Mouse (Mus musculus): ENCODE data around the gene Sardh. TPM values are rescaled to one million over a fixed set of nuclear protein-coding genes. Genes with fewer than 3 reads are reported as not detected.

Sardh gene
- total RNA-seq, 2 experiments from 2014 or later, result 9.1 to 11.7 TPM

DNA sequence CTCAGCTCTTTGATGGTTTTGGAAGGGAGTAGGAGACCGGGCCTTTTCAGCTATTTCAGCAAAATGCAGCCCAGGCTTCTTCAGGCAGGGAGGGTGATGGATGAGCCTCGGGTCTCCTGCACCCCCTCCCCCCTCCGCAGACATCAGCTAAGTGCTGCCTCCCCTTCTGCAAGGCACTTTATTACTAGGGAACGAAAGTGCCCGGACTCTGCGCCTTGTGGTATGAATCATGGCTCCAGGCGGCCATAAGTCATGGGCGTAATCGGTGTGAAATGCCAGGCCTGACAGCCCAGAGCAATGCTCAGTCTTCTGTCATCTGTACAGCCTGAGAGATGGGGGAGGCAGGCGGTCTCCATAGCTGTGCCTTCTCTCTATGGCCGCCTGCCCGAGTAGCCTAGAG, 64.4 kb downstream of the Sardh start:
- intact Hi-C loops (cut with DNase I), result no loop called here
- DNase-seq (ENCODE audit: low spot score in 2 of 2), result no peak

DNA sequence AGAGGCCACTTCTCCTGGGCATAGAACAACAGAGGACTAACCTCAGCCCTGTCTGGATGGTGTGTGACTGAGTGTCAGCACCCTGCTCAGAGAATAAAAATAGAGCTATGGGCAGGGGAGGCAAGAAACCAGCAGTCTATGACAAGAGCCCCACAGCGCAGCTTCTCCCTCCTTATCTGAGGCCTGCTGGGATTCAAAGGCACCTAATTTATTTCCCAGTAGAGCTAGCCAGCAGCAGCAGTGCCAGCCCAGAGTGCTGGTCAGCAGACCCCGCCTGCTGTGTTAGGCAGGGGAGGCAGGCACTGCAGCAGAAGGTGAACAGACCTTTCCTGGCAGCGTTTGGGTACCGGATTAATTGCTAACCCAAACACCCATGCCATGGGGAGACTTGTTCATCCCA, 66.2 kb downstream of the Sardh start:
- intact Hi-C loops (cut with DNase I), result no loop called here
- DNase-seq (ENCODE audit: low spot score in 2 of 2), result no peak

DNA sequence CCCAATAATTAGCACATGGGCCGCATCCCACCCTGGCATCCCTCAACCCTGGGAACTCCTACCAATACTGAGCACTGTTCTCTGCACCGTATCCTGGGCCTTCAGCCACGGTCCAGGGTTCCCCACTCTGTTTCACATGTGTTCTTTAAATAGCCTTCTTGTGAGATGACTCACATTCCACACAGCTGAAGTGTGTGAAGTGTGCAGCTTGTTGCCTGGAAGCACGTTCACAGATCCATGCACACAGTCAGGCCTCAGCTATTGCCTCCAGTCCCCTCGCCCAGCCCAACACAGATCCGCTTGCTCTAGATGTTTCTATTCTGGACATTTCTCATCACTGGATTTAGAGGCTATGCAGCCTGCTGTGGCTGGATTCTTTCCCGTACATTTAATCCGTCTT, 69.0 kb downstream of the Sardh start:
- peak; percentile 34 to 80 for DNase-seq (ENCODE audit: low spot score in 2 of 2)
- intact Hi-C loops (cut with DNase I), result no loop called here

DNA sequence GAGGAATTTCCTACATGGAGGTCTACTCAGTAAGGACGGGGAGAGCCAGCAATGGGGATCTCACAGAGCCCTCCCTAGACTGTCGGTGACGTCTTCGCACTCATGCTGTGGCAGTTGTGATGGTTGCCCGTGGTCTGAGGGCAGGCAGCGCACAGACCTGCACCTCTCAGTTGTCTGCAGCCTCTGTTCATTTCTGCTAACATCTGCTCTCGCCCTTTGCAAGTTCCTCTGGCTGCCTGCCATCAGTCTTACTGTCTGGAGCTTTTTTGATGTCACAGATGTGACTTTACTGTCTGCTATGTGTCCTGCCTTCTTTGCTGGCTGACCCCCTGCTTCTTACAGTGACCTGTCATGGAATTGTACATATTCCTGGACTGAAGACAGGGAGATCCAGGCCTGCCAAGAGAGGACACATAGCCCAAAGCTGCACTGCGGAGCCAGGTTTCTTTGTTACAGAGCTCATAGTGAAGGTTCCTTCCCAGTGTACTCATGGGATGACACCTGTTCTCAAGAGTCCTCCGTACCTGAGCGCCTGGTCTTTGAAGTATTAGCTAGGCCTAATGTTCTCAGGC, 72.4 kb downstream of the Sardh start:
- DNase-seq (ENCODE audit: low spot score in 2 of 2), result peak; percentile 25 to 42
- intact Hi-C loops (cut with DNase I), result no loop called here

DNA sequence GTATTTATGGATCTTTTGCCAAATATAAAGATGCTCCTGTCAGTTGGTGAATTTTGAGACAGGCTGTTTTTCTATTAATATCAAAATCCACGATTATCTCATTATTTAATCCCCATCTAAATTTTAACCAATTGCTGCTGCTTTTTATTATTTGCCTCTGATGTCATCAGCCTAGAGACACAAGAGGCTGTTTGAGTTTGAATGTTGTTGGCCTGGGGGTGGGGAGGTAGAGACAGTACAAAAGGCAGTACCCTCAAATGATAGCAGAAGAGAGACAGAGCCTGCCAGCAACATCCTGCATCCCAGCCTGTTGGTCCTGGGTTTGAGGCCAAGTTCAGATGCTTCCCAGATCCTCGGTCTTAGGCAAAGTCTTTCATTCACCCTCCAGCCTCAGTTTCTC, 73.9 kb downstream of the Sardh start:
- DNase-seq (ENCODE audit: low spot score in 2 of 2), result no peak

DNA sequence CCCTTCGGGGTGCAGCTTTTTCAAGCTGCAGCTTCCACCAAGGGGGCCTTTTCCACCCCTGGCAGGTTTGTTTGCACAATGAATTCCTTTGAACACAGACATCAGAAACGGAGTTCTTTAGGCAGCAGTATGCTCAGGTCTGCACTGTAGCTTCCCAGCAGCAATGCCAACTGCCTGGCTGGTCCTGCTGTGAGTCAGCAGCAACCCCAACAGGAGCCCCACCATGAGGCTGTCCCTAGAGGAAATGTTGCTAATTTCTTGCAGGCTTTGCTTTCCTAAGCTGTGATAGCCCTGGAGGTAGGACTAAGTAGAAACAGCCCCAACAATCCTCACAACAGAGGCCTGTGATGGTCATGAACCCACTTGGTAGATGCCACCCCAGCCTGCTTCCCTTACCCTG, 81.1 kb downstream of the Sardh start:
- intact Hi-C loops (cut with DNase I), result no loop called here

More for the DNA sequence above, 73.9 kb downstream of the Sardh start:
- intact Hi-C loops (cut with DNase I), result no loop called here

DNA sequence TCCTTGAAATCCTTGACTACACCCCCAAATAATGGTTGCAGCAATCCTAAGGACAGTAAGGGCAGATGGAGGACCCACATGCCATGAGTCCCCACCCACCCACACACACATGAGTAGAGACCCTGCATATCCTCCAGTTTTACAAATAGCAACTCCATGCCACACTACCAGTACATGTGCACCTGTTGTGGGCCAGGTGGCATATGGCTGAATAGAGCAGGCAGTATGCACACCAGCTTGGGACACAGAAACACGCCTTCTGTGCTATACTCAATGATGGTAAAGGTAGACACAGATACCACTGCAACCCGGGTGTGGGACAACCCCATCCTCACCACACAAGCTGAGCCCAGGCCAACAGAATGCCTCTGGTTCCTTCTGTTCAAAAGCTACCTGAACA, 82.1 kb downstream of the Sardh start:
- peak in 1 of 2 experiments; percentile 30 for DNase-seq (ENCODE audit: low spot score in 2 of 2)
- intact Hi-C loops (cut with DNase I), result no loop called here

More for the DNA sequence above, 81.1 kb downstream of the Sardh start:
- peak; percentile 14 to 70 for DNase-seq (ENCODE audit: low spot score in 2 of 2)

DNA sequence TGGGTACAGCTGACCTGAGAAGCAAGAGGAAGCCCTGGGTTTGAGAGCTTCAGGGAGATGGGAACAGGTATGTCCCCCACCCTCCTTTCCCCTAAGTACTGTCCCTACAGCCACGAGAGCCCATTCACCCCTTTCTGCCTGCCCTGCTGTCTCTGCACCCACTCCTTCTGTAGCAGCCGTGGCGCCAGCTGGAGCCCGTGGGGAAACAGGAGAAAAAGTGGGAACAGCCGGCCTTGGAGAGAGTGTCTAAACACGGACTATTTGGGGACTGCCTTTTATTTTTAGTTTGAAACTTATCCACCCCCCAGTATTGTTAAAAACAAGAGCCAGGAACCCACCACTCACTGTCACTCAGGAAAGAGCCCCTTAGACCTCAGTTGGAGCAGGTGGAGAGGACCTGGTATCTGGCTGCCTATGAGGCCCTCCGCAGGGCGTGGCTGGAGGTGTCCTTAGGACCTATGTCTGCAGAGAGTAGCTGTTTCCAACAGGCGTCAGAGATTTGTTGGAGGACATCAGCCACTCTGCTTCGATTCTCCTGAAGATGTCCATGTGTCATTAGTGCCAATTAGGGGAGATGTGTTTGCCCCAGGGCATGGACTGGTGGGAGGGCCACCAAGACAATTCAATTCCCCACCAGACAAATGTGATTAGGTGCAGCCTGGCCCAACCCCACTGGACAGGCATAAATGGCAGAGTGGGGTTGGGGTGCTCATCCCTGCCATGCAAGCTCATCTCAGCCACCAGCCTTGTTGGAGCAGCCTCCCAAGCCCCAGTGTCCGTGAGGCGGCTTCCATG, 83.1 kb downstream of the Sardh start, which contains the start of gene Dbh:
TSS of gene Dbh (plus strand) at position 438 of the 795 bp plus-strand sequence.
- DNase-seq (ENCODE audit: low spot score in 2 of 2), result peak; percentile 67 to 91
- intact Hi-C loops (cut with DNase I), result loop anchor here (1.0 to 2.0 kb wide), 3 partner anchors 20 to 68 kb away; no protein-coding TSS in a partner anchor

DNA sequence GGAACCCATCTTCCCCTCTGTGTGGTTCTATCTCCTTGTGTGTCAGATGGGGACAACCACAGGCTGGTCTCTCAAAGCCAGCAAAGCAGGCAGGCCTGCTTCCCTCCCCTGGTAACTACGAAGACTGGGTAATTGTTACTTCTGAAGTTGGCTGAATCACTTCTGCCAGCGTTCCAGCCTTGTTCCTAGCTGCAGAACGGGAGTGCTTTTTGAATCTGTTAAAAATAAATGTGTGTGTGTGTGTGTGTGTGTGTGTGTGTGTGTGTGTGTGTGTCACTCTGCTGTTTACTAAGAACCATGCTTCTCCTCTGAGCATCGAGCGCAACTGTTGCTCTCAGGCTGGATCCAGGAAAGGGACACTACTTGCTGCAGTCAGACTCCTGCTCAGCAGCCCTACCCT, 84.3 kb downstream of the Sardh start:
- intact Hi-C loops (cut with DNase I), result loop anchor here (2.0 kb wide), 2 partner anchors 19 to 63 kb away; no protein-coding TSS in a partner anchor
- DNase-seq (ENCODE audit: low spot score in 2 of 2), result peak; percentile 56 to 83

DNA sequence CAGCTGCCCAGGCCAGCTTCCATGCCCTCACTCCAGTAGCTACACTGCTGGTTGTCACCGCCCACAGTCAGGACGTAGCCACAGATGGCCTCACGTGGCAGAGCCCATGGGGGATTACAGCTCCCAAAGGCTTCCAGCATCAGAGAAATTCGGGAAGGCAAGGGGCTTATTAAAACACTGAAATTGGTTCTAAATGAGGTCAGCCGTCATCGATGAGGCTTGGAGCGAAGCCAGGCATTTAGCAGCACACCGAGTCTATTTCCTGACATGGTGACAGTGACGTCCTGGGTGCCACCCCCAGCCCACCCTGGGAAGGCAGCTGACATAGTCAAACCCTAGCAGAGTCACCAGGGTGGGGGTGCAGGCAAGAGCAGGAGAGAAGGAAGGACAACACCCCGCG, 85.5 kb downstream of the Sardh start:
- DNase-seq (ENCODE audit: low spot score in 2 of 2), result no peak

DNA sequence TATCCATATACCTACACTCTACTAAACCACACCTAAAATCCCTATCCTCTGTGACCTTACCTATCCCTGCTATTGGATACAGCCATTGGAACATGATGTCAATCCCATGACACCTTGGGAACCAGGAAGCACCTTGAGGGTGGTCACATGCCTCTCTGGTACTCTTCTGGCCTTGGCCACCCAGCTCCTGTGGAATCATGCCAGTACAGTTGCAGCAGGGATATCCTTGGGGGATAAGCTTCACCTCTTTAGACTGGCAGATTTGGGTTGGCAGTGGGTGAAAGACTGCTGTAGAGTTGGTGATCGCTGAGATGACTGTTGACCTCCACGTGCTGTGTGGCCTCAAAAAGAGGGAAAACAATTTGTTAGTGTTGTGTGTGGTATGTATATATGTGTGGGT, 86.6 kb downstream of the Sardh start:
- DNase-seq (ENCODE audit: low spot score in 2 of 2), result no peak
- intact Hi-C loops (cut with DNase I), result no loop called here

More for the DNA sequence above, 85.5 kb downstream of the Sardh start:
- intact Hi-C loops (cut with DNase I), result no loop called here

DNA sequence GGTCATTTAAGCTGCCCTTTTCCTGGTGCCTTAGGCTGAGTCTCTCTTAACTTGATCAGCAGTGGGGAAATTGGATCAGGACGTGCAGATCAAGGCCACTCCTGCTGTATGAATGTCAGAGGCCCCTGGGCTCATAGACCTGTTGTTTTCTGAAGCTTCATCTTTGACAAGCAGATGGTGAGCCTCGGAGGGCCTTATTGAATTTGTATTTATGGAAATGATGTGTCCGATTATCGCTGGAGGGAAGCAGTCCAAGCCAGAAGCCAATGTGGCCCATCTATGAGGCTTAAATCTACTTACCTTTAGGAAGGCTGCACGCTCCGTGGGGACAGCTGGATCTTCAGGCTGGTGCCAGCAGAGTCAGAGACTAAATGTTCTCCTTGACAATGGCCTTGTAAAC, 91.5 kb downstream of the Sardh start:
- DNase-seq (ENCODE audit: low spot score in 2 of 2), result no peak
- intact Hi-C loops (cut with DNase I), result no loop called here

DNA sequence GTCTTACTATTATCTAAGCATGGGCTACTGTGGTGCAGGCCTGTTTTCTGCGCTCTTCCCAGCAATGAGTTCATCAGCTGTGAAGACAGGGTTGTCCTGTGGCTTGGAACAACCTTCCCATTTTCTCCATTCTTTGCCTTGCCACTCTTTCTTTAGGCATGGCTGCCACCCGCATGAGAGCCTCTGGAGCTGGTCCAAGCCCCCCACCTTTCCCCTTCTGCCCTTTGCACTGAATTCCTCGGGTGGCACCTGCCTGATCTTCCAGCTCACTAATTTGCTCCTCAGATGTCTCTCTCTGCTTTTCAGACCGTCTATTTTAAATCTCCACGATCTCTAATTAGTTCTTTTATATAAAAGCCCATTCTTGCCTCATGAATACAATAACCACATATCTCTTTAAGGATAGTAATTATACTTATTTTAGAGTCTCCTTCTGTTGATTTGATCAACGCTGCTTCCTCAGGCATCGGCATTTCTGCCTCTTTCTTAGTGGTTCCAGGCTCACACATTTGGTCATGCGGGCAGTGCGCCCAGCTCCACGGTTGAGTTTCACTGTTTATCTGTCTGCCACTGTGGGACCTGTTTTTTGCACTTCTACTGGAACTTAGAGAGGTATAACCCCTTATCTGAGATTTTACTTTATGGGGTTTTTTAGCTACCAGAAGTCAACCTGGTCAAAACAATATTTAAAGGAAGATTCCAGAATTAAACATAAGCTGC, 93.5 kb downstream of the Sardh start:
- intact Hi-C loops (cut with DNase I), result no loop called here
- DNase-seq (ENCODE audit: low spot score in 2 of 2), result no peak

DNA sequence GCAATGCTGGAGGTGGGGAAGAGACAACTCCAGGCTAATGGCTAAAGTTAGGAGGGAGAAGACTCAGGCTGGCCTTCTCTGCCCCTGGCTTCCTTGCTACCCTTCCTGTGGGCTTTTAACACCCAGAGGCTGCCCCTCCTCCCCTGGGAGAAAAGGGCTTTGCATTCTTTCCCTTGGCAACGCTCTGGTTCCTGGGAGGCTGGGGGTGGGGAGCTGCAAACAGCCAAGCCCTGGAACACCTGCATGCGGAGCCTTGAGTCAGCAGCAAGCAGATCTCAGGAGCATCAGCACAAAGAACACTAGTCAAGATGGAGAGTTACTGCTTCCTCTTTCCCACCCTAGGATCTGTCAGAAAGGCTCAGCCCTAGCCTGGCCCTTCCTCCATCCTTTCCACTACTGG, 98.7 kb downstream of the Sardh start:
- no peak for DNase-seq (ENCODE audit: low spot score in 2 of 2)
- intact Hi-C loops (cut with DNase I), result no loop called here

DNA sequence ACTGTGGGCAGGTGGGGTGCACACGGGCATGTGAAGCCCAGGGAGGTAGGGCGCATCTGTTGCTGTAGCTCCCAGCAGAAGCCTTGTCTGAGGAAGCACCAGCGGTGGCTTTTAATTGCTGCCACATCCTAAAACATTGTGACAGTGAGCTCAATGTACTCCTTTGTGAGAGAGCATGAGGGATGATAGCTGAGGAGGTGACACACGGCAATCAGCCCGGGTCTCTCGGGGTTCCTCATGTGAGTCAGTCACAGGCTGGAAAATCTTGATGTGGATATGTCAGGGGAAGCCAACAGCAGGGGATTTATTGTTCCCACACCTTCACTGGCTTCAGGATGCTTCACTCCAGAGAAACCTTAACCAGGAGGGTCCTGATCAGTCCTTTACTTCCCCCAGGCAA, 101.3 kb downstream of the Sardh start:
- no peak for DNase-seq (ENCODE audit: low spot score in 2 of 2)
- intact Hi-C loops (cut with DNase I), result no loop called here

DNA sequence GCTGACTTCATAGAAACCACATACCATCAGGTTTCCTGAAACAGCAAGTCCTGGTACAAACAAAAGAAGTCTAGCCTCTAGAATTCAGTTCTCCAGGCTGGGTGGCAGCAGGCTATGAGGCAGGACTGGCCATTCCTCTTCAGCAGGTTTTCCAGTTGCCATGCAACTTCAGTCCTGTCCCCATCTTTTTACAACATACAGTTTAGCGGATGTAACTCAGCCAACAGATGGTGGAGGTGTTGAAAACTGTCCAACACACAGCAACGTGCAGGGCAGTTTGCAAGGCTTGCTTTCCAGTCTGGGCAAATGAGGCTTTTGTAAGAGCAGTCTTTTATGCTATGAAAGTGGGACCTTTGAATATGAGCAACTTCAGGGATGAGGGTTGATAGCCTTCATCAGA, 103.2 kb downstream of the Sardh start:
- peak in 1 of 2 experiments; percentile 84 for DNase-seq (ENCODE audit: low spot score in 2 of 2)
- intact Hi-C loops (cut with DNase I), result loop anchor here (2.0 to 5.0 kb wide), 2 partner anchors 20 to 82 kb away; partner anchors contain the start of gene Dbh

DNA sequence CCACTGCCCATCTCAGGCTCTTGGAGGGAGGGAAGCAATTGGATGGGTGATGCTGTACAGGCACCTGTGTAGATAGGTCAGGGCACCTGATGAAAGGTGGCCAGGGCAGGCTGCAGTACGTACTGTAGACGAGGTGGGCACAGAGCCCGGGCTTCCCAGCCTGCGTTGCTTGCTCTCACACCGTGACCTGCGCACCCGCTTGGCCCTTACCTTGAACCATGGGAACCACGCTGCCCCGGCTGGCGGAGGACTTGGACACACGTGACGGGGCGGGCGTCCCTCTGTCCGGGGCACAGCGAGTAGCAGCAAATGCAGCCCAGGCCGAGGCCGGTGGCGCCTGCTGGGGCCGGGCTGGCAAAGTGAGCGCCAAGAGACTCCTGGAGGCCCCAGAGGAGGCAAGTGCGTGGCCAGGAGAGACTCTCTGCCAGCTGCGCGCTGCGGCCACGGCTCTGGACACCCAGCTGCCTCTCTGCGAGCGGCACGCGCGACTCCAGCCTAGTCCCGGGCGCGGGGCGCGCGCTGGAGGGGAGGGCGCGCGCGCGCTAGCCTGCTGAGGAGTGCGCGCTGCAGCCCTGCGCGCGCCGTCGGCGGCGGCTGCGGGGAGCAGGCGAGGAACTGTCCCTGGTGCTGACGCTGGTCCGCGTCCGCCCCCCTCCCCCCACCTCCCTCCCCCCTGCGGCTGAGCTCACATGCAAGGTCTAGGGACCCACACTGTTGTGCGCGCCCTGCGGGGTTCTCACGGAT, 106.0 kb downstream of the Sardh start, which contains the start of gene Fam163b:
TSS of gene Fam163b (minus strand) at position 542 of the 744 bp plus-strand sequence.
- DNase-seq (ENCODE audit: low spot score in 2 of 2), result peak; percentile 63 to 70
- intact Hi-C loops (cut with DNase I), result loop anchor here (5.0 kb wide), 1 partner anchor 85 kb away; no protein-coding TSS in a partner anchor

Measured in left cerebral cortex, postnatal 25 days (tissue).